Mouse (Mus musculus): Measurements from ENCODE around the gene Ywhab. TPM values are rescaled to one million over a fixed set of nuclear protein-coding genes. Genes with fewer than 3 reads are reported as not detected.

Ywhab gene
- total RNA-seq, 2 experiments from 2014 or later: 39.3 to 42.4 TPM

Other genes with a start within 250 kb of the Ywhab start
- gene Ada, start 244.7 kb upstream of the Ywhab start, total RNA-seq (2021): under 1 TPM; 0.26 to 0.43 TPM
- under 1 TPM; 0.82 to 0.95 TPM for gene Ccn5, start 174.1 kb upstream of the Ywhab start, total RNA-seq (2021)
- gene Kcnk15, start 141.3 kb upstream of the Ywhab start, total RNA-seq (2021): not detected
- 1 to 10 TPM; 1.4 to 3.2 TPM for gene Rims4, start 76.3 kb upstream of the Ywhab start, total RNA-seq (2021)
- gene Pabpc1l, start 30.5 kb downstream of the Ywhab start, total RNA-seq (2021): under 1 TPM in 1 of 2 experiments, not detected in 1; 0.62 TPM
- 1 to 10 TPM; 8.3 to 9.2 TPM for gene Stk4, start 75.4 kb downstream of the Ywhab start, total RNA-seq (2021)
- gene Tomm34, start 76.2 kb downstream of the Ywhab start, total RNA-seq (2021): 10 to 100 TPM; 15.8 to 16.3 TPM
- gene Kcns1, start 176.2 kb downstream of the Ywhab start, total RNA-seq (2021): 1 to 10 TPM; 1.4 to 1.5 TPM
- gene Wfdc5, start 187.8 kb downstream of the Ywhab start, total RNA-seq (2021): under 1 TPM in 1 of 2 experiments, not detected in 1; 0.11 TPM
- not detected for gene Wfdc12, start 195.6 kb downstream of the Ywhab start, total RNA-seq (2021)
- gene Wfdc15a, start 205.2 kb downstream of the Ywhab start, total RNA-seq (2021): not detected
- not detected for gene Wfdc15b, start 226.7 kb downstream of the Ywhab start, total RNA-seq (2021)
- not detected for gene Svs2, start 243.5 kb downstream of the Ywhab start, total RNA-seq (2021)